Mouse (Mus musculus): ENCODE data around the gene Klhdc8a. TPM values are rescaled to one million over a fixed set of nuclear protein-coding genes. Genes with fewer than 3 reads are reported as not detected.

Gene Klhdc8a
- polyA plus RNA-seq (2012; rRNA removed): 0.75 and 1.5 TPM in 2 replicates

DNA sequence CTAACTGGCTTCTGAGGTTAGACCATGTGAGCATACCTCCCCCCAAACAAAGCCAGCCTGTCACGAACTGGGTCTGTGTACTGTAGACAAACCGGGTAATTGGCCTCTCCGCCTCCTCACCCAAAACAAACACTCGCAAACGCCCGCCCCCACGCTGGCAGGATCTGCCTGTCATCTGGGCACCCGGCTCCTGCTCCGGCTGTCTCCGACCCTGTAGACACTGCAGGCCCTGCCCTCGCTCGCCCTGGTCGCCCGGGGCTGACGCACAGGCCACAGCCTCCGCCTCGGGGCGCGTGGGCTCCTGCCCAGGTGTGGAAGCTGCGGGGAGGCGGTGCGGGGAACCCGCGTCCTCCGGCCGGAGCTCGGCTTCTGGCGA is at the start of gene Klhdc8a:
TSS of gene Klhdc8a (plus strand) at position 202 of the 376 bp plus-strand sequence.
- Histone ChIP-seq H3K27me3 (ENCODE audit: control insufficient read depth, insufficient read depth, low read length) (peaks cover 18% of the 10 kb centered on the region), H3K4me3 (ENCODE audit: low read depth, low read length) (peak within 1 kb of the TSS; percentile 62), H3K27ac (ENCODE audit: insufficient read depth, low read depth, low read length) (no peak within 1 kb of the TSS), H3K36me3 (ENCODE audit: control insufficient read depth, insufficient read depth, low read length) (no peaks in the 10 kb centered on the region), H3K4me1 (ENCODE audit: control insufficient read depth, insufficient read depth, insufficient read length, low read length) (peaks cover 9% of the 10 kb centered on the region)
- TF ChIP-seq POLR2A (IDR thresholded peaks at IDR 0.05; ENCODE audit: low read depth, low read length) (no peak), CTCF (IDR thresholded peaks at IDR 0.05; ENCODE audit: extremely low read depth, insufficient read length, insufficient replicate concordance, low read depth, low read length) (no peak)
- 2% methylated on average over 28 of the region's 28 CpGs for WGBS

DNA sequence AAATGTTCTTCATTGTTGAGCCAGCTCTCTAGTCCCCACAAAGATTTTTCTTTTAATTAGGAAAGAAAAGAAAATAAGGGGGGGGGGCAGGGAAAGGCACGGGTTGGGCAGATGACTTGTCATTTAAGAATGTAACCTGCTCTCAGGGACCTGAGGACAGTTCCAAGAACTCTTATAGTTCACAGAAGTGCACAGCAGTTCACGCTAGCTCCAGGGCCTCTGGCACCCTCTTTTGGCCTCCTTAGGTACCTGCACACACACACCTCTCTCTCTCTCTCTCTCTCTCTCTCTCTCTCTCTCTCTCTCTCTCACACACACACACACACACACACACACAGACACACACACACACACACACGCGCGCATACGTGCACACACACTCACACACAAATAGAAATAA is 44.0 kb upstream of the Klhdc8a start:
- Histone ChIP-seq H3K36me3 (ENCODE audit: control insufficient read depth, insufficient read depth, low read length) (no peaks in the 10 kb centered on the region), H3K27ac (ENCODE audit: insufficient read depth, low read depth, low read length) (no peak overlapping the region), H3K27me3 (ENCODE audit: control insufficient read depth, insufficient read depth, low read length) (no peaks in the 10 kb centered on the region), H3K4me3 (ENCODE audit: low read depth, low read length) (no peak overlapping the region), H3K4me1 (ENCODE audit: control insufficient read depth, insufficient read depth, insufficient read length, low read length) (no peaks in the 10 kb centered on the region)
- WGBS: 81% methylated on average over 6 of the region's 6 CpGs
- TF ChIP-seq CTCF (IDR thresholded peaks at IDR 0.05; ENCODE audit: extremely low read depth, insufficient read length, insufficient replicate concordance, low read depth, low read length): no peak
- TF ChIP-seq POLR2A (IDR thresholded peaks at IDR 0.05; ENCODE audit: low read depth, low read length): no peak

DNA sequence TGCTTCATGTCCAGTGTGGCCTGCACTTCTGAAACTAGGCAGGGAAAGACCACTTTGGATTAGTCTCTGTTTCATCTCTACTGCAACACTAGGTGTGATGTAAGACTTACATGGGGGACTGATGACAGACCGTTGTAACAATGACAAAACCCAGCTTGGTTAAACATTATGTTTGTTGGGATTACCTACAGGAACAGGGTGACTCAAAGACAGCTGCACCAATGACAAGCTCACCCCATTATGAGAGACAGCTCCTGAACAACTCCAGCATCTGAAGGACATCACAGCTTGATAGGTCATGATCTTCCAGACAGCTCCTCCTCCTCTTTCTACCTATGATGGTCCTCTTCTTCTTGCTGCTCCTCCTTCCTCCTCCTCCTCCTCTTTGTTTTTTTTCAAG is 38.1 kb upstream of the Klhdc8a start:
- Histone ChIP-seq H3K4me1 (ENCODE audit: control insufficient read depth, insufficient read depth, insufficient read length, low read length) (no peaks in the 10 kb centered on the region), H3K36me3 (ENCODE audit: control insufficient read depth, insufficient read depth, low read length) (no peaks in the 10 kb centered on the region), H3K27me3 (ENCODE audit: control insufficient read depth, insufficient read depth, low read length) (no peaks in the 10 kb centered on the region), H3K27ac (ENCODE audit: insufficient read depth, low read depth, low read length) (no peak overlapping the region), H3K4me3 (ENCODE audit: low read depth, low read length) (no peak overlapping the region)
- 70% methylated on average over 1 of the region's 1 CpGs for WGBS
- no peak for TF ChIP-seq CTCF (IDR thresholded peaks at IDR 0.05; ENCODE audit: extremely low read depth, insufficient read length, insufficient replicate concordance, low read depth, low read length)
- no peak for TF ChIP-seq POLR2A (IDR thresholded peaks at IDR 0.05; ENCODE audit: low read depth, low read length)

DNA sequence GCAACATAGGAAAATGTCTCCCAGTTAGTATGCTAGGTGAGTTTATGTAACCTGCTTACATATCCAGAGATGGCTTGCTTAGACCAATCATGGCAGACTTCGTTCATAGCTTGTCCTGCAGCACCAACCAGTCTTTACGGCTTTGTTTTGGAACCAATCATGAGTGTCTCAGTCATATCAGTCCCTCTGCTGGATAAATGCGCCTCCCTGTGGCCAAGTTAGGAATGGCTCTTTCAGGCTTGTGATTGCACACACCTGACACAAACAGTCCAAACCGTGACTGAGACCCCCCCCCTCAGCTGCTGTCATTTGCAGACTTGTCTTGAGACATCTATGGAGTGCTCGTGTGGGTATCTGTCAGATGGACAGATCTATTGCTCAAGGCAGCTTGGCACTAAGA is 37.4 kb upstream of the Klhdc8a start:
- Histone ChIP-seq H3K4me1 (ENCODE audit: control insufficient read depth, insufficient read depth, insufficient read length, low read length) (no peaks in the 10 kb centered on the region), H3K27me3 (ENCODE audit: control insufficient read depth, insufficient read depth, low read length) (no peaks in the 10 kb centered on the region), H3K4me3 (ENCODE audit: low read depth, low read length) (no peak overlapping the region), H3K36me3 (ENCODE audit: control insufficient read depth, insufficient read depth, low read length) (no peaks in the 10 kb centered on the region), H3K27ac (ENCODE audit: insufficient read depth, low read depth, low read length) (no peak overlapping the region)
- WGBS: 55% methylated on average over 5 of the region's 5 CpGs
- TF ChIP-seq POLR2A (IDR thresholded peaks at IDR 0.05; ENCODE audit: low read depth, low read length) (no peak), CTCF (IDR thresholded peaks at IDR 0.05; ENCODE audit: extremely low read depth, insufficient read length, insufficient replicate concordance, low read depth, low read length) (peak; percentile 9; the same call in 1 of the 2 replicates)

- Histone ChIP-seq H3K36me3 (ENCODE audit: control insufficient read depth, insufficient read depth, low read length) (no peaks in the 10 kb centered on the region), H3K27ac (ENCODE audit: insufficient read depth, low read depth, low read length) (no peak overlapping the region), H3K27me3 (ENCODE audit: control insufficient read depth, insufficient read depth, low read length) (no peaks in the 10 kb centered on the region), H3K4me1 (ENCODE audit: control insufficient read depth, insufficient read depth, insufficient read length, low read length) (peaks cover 3% of the 10 kb centered on the region; the same call in 1 of the 2 replicates), H3K4me3 (ENCODE audit: low read depth, low read length) (no peak overlapping the region)
- WGBS: 92% methylated on average over 4 of the region's 4 CpGs
- TF ChIP-seq CTCF (IDR thresholded peaks at IDR 0.05; ENCODE audit: extremely low read depth, insufficient read length, insufficient replicate concordance, low read depth, low read length): no peak
- TF ChIP-seq POLR2A (IDR thresholded peaks at IDR 0.05; ENCODE audit: low read depth, low read length): no peak
Observed at GRCm38 (mm10) chr1:132263618-132264017, 34.8 kb upstream of the Klhdc8a start.

DNA sequence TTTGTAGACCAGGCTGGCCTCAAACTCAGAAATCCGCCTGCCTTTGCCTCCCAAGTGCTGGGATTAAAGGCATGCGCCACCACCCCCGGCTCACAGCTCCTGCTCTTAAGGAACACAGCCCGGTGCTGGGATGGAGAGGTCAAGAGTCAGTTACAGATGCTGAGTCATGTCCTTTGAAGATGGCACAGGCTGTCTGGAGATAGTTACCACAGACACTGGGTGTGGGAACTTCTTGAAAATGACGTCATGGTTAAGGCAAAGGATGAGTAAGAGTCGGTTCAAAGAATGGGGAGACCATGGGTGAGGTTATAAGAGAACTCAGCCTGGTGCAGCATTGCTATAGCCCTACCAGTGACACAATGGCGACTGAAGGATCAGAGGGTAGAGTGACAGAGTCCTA is 33.8 kb upstream of the Klhdc8a start:
- H3K36me3 ChIP-seq (ENCODE audit: control insufficient read depth, insufficient read depth, low read length): no peaks in the 10 kb centered on the region
- no peaks in the 10 kb centered on the region for H3K27me3 ChIP-seq (ENCODE audit: control insufficient read depth, insufficient read depth, low read length)
- TF ChIP-seq CTCF (IDR thresholded peaks at IDR 0.05; ENCODE audit: extremely low read depth, insufficient read length, insufficient replicate concordance, low read depth, low read length) (no peak), POLR2A (IDR thresholded peaks at IDR 0.05; ENCODE audit: low read depth, low read length) (no peak)
- 66% methylated on average over 7 of the region's 7 CpGs for WGBS
- H3K27ac ChIP-seq (ENCODE audit: insufficient read depth, low read depth, low read length): no peak overlapping the region
- H3K4me1 ChIP-seq (ENCODE audit: control insufficient read depth, insufficient read depth, insufficient read length, low read length): peaks cover 3% of the 10 kb centered on the region; the same call in 1 of the 2 replicates
- no peak overlapping the region for H3K4me3 ChIP-seq (ENCODE audit: low read depth, low read length)

GRCm38 (mm10) chr1:132265211-132265859 is 33.1 kb upstream of the Klhdc8a start:
- Histone ChIP-seq H3K27me3 (ENCODE audit: control insufficient read depth, insufficient read depth, low read length) (no peaks in the 10 kb centered on the region), H3K4me1 (ENCODE audit: control insufficient read depth, insufficient read depth, insufficient read length, low read length) (peaks cover 3% of the 10 kb centered on the region; the same call in 1 of the 2 replicates), H3K27ac (ENCODE audit: insufficient read depth, low read depth, low read length) (no peak overlapping the region), H3K4me3 (ENCODE audit: low read depth, low read length) (no peak overlapping the region), H3K36me3 (ENCODE audit: control insufficient read depth, insufficient read depth, low read length) (no peaks in the 10 kb centered on the region)
- TF ChIP-seq CTCF (IDR thresholded peaks at IDR 0.05; ENCODE audit: extremely low read depth, insufficient read length, insufficient replicate concordance, low read depth, low read length) (no peak), POLR2A (IDR thresholded peaks at IDR 0.05; ENCODE audit: low read depth, low read length) (no peak)
- 67% methylated on average over 8 of the region's 8 CpGs for WGBS
